Mouse (Mus musculus): Measurements from ENCODE around the gene Hpcal1.

DNA sequence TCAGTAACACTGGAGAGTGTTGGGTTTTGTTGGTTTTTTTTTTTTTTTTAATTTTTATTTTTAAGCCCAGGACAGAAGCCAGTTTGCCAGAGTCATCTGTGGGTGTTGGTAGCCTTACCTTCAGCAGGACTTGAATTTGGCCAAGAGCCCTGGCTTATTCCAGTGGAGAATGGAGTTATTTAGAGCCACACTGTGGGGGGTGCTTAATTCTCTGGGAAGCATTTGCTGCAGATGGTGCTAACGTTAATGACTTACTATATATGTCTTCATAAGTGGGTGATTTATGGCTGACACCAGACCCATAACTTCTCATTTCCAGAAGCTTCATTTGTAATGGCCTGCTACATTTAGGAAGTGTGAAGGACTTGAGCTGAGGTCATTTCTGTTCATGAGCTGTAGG lies 21.9 kb downstream of the Hpcal1 start:
- TF ChIP-seq POLR2A (IDR thresholded peaks at IDR 0.05; ENCODE audit: borderline replicate concordance, extremely low read depth, insufficient read depth, insufficient read length, poor library complexity, severe bottlenecking): no peak
- no peak for TF ChIP-seq CTCF (IDR thresholded peaks at IDR 0.05; ENCODE audit: borderline replicate concordance, extremely low read depth, insufficient read depth, insufficient read length)
